Mouse (Mus musculus): ENCODE results near the gene Rbm46.

- TF ChIP-seq CTCF (IDR thresholded peaks at IDR 0.05; ENCODE audit: insufficient read depth, low read depth, low read length) (no peak), POLR2A (IDR thresholded peaks at IDR 0.05; ENCODE audit: insufficient read depth, low read depth, low read length) (no peak)
Measured at GRCm38 (mm10) chr3:82799735-82800469, 76.4 kb downstream of the Rbm46 start.

All from olfactory bulb, adult 2 months (tissue).